12 mouse cellular contexts compared by ENCODE assay signal in the genomic region with DNA sequence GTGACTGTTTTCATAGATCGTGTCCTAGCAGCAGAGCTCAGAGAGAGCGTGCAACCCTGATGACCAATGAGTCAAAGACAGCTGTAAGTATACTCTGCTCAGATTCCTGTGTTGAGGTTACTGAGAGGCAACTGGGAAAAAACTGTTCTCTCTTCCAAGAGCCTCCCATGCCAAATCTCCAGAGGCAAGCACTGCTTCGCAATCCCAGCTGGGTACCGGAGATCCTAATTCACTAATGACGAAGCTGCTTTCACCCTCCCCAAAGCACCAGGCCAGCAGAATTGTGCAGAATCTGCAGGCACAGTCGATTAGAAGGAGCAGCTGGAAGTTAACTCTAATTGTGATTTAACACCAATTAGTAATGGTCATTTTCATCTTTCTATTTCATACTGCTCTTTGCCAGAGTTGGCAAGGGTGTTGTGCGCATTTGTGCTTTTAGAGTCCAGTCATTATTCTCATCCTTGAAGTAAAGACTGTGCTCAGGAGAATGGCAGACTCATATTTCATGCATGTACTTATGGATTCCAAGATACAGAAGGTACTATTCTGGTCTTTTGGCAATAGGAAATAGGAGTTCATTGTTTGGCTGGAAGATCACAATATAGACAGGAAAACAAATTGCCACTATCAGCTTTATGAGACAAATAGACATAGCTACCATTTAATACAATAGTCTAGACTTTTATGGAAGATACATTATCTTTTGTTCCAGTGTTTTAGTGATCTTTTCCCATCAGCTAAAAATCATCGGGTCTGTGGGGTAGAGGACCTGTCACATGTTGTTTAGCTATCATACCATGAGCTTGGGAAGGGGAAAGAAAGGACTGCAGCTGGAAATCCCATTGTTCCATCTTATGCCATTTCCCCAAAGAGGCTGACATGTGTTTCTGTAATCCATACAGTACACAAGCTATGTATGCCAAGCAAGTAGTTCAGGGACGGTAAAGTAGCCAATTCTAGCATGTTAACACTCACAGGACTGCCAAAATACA.
A peak's percentile ranks its signal among the peaks of the same experiment; 100 is the strongest.
DNase-seq lines count a peak whose midpoint lies in the region; ATAC-seq lines count a peak whose summit lies in the region.
"Had no signal": no experiment of that assay in that cellular context is flagged by ENCODE, and none has a peak within 500 bp of the region (broad histone marks: within the 10 kb centered on the region; RNA-seq: fewer than 3 reads in every experiment).

No protein-coding gene starts in this region.

- no peaks in the 10 kb centered on the region for H3K4me1 ChIP-seq in forebrain, embryonic 14.5 days (ENCODE audit: control insufficient read depth, insufficient read depth, low read length)
- H3K4me1 ChIP-seq in forebrain, embryonic 10.5 days: peaks cover 5% of the 10 kb centered on the region; the same call in 1 of the 2 replicates
- H3K4me1 ChIP-seq in midbrain, embryonic 16.5 days (ENCODE audit: control insufficient read depth, insufficient read depth, low read length): no peaks in the 10 kb centered on the region
- no peaks in the 10 kb centered on the region for H3K4me1 ChIP-seq in kidney, embryonic 14.5 days (ENCODE audit: control insufficient read depth, insufficient read depth, low read length)
- H3K4me1 ChIP-seq: megakaryocyte, embryonic 14.5 days had no signal

- ATAC-seq in forebrain, embryonic 14.5 days: peak; percentile 26; the same call in 1 of the 2 replicates
- peak; percentile 32; the same call in 1 of the 2 replicates for ATAC-seq in midbrain, embryonic 16.5 days
- no peak for ATAC-seq in megakaryocyte progenitor cell, adult 5-6 weeks (replicated peaks; ENCODE audit: poor library complexity)
- no peak for ATAC-seq in kidney, embryonic 14.5 days (ENCODE audit: low FRiP score, low TSS enrichment)
- ATAC-seq: liver, postnatal 0 days had no signal

- H3K27ac ChIP-seq in forebrain, embryonic 14.5 days (ENCODE audit: low read depth, low read length): no peak overlapping the region
- H3K27ac ChIP-seq in forebrain, embryonic 10.5 days: no peak overlapping the region
- H3K27ac ChIP-seq in midbrain, embryonic 16.5 days (ENCODE audit: low read length): no peak overlapping the region
- no peak overlapping the region for H3K27ac ChIP-seq in kidney, embryonic 14.5 days (ENCODE audit: low read depth, low read length)

- WGBS in forebrain, embryonic 14.5 days: 52% methylated on average over 9 of the region's 9 CpGs
- 61% methylated on average over 9 of the region's 9 CpGs for WGBS in forebrain, embryonic 10.5 days
- WGBS in midbrain, embryonic 16.5 days: 40% methylated on average over 9 of the region's 9 CpGs
- WGBS in kidney, embryonic 14.5 days: 89% methylated on average over 9 of the region's 9 CpGs

- no peak overlapping the region for H3K4me2 ChIP-seq in forebrain, embryonic 14.5 days (ENCODE audit: low read length)
- H3K4me2 ChIP-seq in midbrain, embryonic 16.5 days (ENCODE audit: low read length): no peak overlapping the region
- H3K4me2 ChIP-seq in kidney, embryonic 14.5 days (replicated peaks; ENCODE audit: low read depth, low read length): no peak overlapping the region

- H3K36me3 ChIP-seq in forebrain, embryonic 14.5 days (ENCODE audit: control insufficient read depth, insufficient read depth, low read length): no peaks in the 10 kb centered on the region
- no peaks in the 10 kb centered on the region for H3K36me3 ChIP-seq in forebrain, embryonic 10.5 days (replicated peaks)
- no peaks in the 10 kb centered on the region for H3K36me3 ChIP-seq in midbrain, embryonic 16.5 days (ENCODE audit: control insufficient read depth, insufficient read depth, low read length)
- H3K36me3 ChIP-seq in kidney, embryonic 14.5 days (ENCODE audit: control insufficient read depth, insufficient read depth, low read length): no peaks in the 10 kb centered on the region

- H3K4me3 ChIP-seq in forebrain, embryonic 14.5 days (ENCODE audit: low read depth, low read length): no peak overlapping the region
- H3K4me3 ChIP-seq in forebrain, embryonic 10.5 days: no peak overlapping the region
- no peak overlapping the region for H3K4me3 ChIP-seq in midbrain, embryonic 16.5 days (ENCODE audit: low read depth, low read length)
- no peak overlapping the region for H3K4me3 ChIP-seq in kidney, embryonic 14.5 days (ENCODE audit: low read length)
- H3K4me3 ChIP-seq: megakaryocyte, embryonic 14.5 days had no signal

- peak; percentile 32 for DNase-seq in forebrain, embryonic 14.5 days (ENCODE audit: low spot score)
- DNase-seq in forebrain, embryonic 10.5 days (ENCODE audit: extremely low spot score, low spot score): no peak
- peak; percentile 54 for DNase-seq in adipocyte (ENCODE audit: low spot score)
- DNase-seq in gastrocnemius, postnatal 25 days: peak; percentile 21
- DNase-seq in ovary, postnatal 14 days (ENCODE audit: low spot score): no peak
- DNase-seq: kidney, adult 11 months; liver, postnatal 0 days; right cerebral cortex, postnatal 25 days had no signal

- H3K9me3 ChIP-seq in forebrain, embryonic 14.5 days (replicated peaks; ENCODE audit: control insufficient read depth, low read length): no peaks in the 10 kb centered on the region
- H3K9me3 ChIP-seq in forebrain, embryonic 10.5 days: no peaks in the 10 kb centered on the region
- no peaks in the 10 kb centered on the region for H3K9me3 ChIP-seq in midbrain, embryonic 16.5 days (replicated peaks; ENCODE audit: control insufficient read depth, low read length, poor library complexity, severe bottlenecking)
- no peaks in the 10 kb centered on the region for H3K9me3 ChIP-seq in kidney, embryonic 14.5 days (ENCODE audit: control insufficient read depth, low read length)

- no peak overlapping the region for H3K9ac ChIP-seq in forebrain, embryonic 14.5 days (ENCODE audit: low read length)
- no peak overlapping the region for H3K9ac ChIP-seq in midbrain, embryonic 16.5 days (ENCODE audit: low read depth, low read length)
- no peak overlapping the region for H3K9ac ChIP-seq in kidney, embryonic 14.5 days (ENCODE audit: low read depth, low read length)
- H3K9ac ChIP-seq: liver, postnatal 0 days had no signal

- no peaks in the 10 kb centered on the region for H3K27me3 ChIP-seq in forebrain, embryonic 14.5 days (replicated peaks; ENCODE audit: control insufficient read depth, insufficient read depth, low read length)
- no peaks in the 10 kb centered on the region for H3K27me3 ChIP-seq in forebrain, embryonic 10.5 days (ENCODE audit: poor library complexity, severe bottlenecking)
- H3K27me3 ChIP-seq in midbrain, embryonic 16.5 days (ENCODE audit: control insufficient read depth, insufficient read depth, low read depth, low read length): no peaks in the 10 kb centered on the region
- H3K27me3 ChIP-seq in kidney, embryonic 14.5 days (ENCODE audit: control insufficient read depth, insufficient read depth, low read length): no peaks in the 10 kb centered on the region
- H3K27me3 ChIP-seq: megakaryocyte, embryonic 14.5 days had no signal

Comparison
In these comparisons a context has a peak if more than half of its experiments do, and no peak if none do; other contexts are left out.
1. DNase-seq: peak in forebrain, embryonic 14.5 days (single experiment), adipocyte (single experiment) and gastrocnemius, postnatal 25 days (single experiment); none in forebrain, embryonic 10.5 days (single experiment) and ovary, postnatal 14 days (single experiment).
2. ATAC-seq: peak in forebrain, embryonic 14.5 days (single experiment) and midbrain, embryonic 16.5 days (single experiment); none in megakaryocyte progenitor cell, adult 5-6 weeks (single experiment) and kidney, embryonic 14.5 days (single experiment).